Mouse (Mus musculus) frontal cortex, postnatal 14 days (tissue): ENCODE measurements around the gene Vsig2.
A peak's percentile ranks its signal among the peaks of the same experiment; 100 is the strongest.

Experiments
- DNase-seq, 2 experiments: peaks; one replicate each; pipeline ENCODE4 v3.0.0; 2022; ENCODE audit warnings: low spot score in 2 of 2

Vsig2 gene

GRCm38 (mm10) chr9:37567019-37567418, 28.0 kb downstream of the Vsig2 start:
- DNase-seq: no peak

GRCm38 (mm10) chr9:37567454-37567853, 28.4 kb downstream of the Vsig2 start:
- no peak for DNase-seq

GRCm38 (mm10) chr9:37567892-37568604, 29.0 kb downstream of the Vsig2 start:
- DNase-seq: peak; percentile 49 to 64

- no peak for DNase-seq
Observed at GRCm38 (mm10) chr9:37568605-37569214, 29.7 kb downstream of the Vsig2 start.

GRCm38 (mm10) chr9:37569231-37569835, 30.3 kb downstream of the Vsig2 start:
- no peak for DNase-seq

GRCm38 (mm10) chr9:37572204-37572876, 33.3 kb downstream of the Vsig2 start:
- no peak for DNase-seq

- peak in 1 of 2 experiments; percentile 33 for DNase-seq
Observed at GRCm38 (mm10) chr9:37576436-37576930, 37.4 kb downstream of the Vsig2 start.

- no peak for DNase-seq
Observed at GRCm38 (mm10) chr9:37583594-37583993, 44.5 kb downstream of the Vsig2 start.

- no peak for DNase-seq
Observed at GRCm38 (mm10) chr9:37586718-37587117, 47.7 kb downstream of the Vsig2 start.

- no peak for DNase-seq
Observed at GRCm38 (mm10) chr9:37590381-37590780, 51.3 kb downstream of the Vsig2 start.

- DNase-seq: no peak
Observed at GRCm38 (mm10) chr9:37592025-37592424, 53.0 kb downstream of the Vsig2 start.

GRCm38 (mm10) chr9:37592633-37593032, 53.6 kb downstream of the Vsig2 start:
- no peak for DNase-seq

GRCm38 (mm10) chr9:37593690-37594089, 54.6 kb downstream of the Vsig2 start:
- DNase-seq: no peak
